Mouse (Mus musculus) lung, postnatal 0 days (tissue): ENCODE results near the gene Catsper1.

Experiments
- CTCF ChIP-seq: IDR thresholded peaks from 2 replicates; pipeline ENCODE4 v1.5.1; 2016; ENCODE audit warnings: antibody characterized with exemption, mild to moderate bottlenecking
- EP300 ChIP-seq: IDR thresholded peaks from 2 replicates; pipeline ENCODE4 v1.6.1; 2016; ENCODE audit warnings: antibody characterized with exemption, mild to moderate bottlenecking, control low read depth

DNA sequence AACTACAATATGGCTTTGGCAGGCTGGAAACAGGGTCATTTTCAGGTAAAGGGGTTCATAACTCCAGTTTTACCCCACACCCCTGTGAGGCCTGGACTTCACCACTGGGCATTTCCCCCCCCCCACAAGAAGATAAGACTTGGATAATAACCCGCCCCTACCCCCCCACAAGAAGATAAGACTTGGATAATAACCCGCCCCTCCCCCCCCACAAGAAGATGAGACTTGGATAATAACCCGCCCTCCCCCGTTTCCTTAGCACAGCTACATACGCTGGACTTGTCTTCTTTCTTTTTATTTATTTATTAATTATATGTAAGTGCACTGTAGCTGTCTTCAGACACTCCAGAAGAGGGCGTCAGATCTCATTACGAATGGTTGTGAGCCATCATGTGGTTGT lies 26.5 kb upstream of the Catsper1 start:
- TF ChIP-seq CTCF (no peak), EP300 (no peak)
